Mouse (Mus musculus) cerebellum, adult 2 months (tissue): ENCODE measurements around the gene Pias4. TPM values are rescaled to one million over a fixed set of nuclear protein-coding genes. Genes with fewer than 3 reads are reported as not detected.
A peak's percentile ranks its signal among the peaks of the same experiment; 100 is the strongest.

ENCODE experiments used
- DNase-seq, 2 experiments: peaks; one replicate each; pipeline ENCODE4 v3.0.0; 2021
- H3K27ac ChIP-seq: fragments of 200-500 bp; 2 replicates; pipeline ENCODE4 v1.5.1; 2012; ENCODE audit warnings: low read length, control low read depth, inconsistent platforms; ENCODE audit not compliant: insufficient read depth
- H3K27me3 ChIP-seq: fragments of 200-500 bp; 2 replicates; pipeline ENCODE4 v1.6.1; 2012; ENCODE audit warnings: inconsistent platforms, mild to moderate bottlenecking, low read length, moderate library complexity; ENCODE audit not compliant: control insufficient read depth, insufficient read depth
- H3K4me1 ChIP-seq: fragments of 200-500 bp; 2 replicates; pipeline ENCODE4 v1.6.1; 2011; ENCODE audit warnings: low read length; ENCODE audit not compliant: control insufficient read depth, insufficient read depth
- H3K4me3 ChIP-seq: fragments of 200-500 bp; replicated peaks from 2 replicates; pipeline ENCODE3; 2011; ENCODE audit warnings: mild to moderate bottlenecking, low read depth, low read length, control low read depth; ENCODE audit not compliant: insufficient read depth
- CTCF ChIP-seq: fragments of 200-500 bp; IDR thresholded peaks from 2 replicates; pipeline ENCODE4 v1.5.1; 2011; ENCODE audit warnings: low read depth, mild to moderate bottlenecking, control low read depth, low read length, moderate library complexity, borderline replicate concordance; ENCODE audit not compliant: insufficient read depth
- POLR2A ChIP-seq: fragments of 200-500 bp; IDR thresholded peaks from 2 replicates; pipeline ENCODE4 v1.6.1; 2011; ENCODE audit warnings: low read length, control low read depth, borderline replicate concordance; ENCODE audit not compliant: insufficient read depth
- WGBS: fragments of 180-500 bp; shearing (Covaris S2); methylation state at CpG from one replicate; pipeline ENCODE4 v1.1.7; 2018; 5-methylcytosine and 5-hydroxymethylcytosine counted together
- polyA plus RNA-seq: library from polyadenylated mRNA; depleted of rRNA; stranded (reverse); fragments of >200 nt; gene quantifications from 2 replicates; pipeline ENCODE4 v1.2.3, GENCODE M21; 2012

Gene Pias4
- polyA plus RNA-seq, 1 experiment, result 34.8 TPM

DNA sequence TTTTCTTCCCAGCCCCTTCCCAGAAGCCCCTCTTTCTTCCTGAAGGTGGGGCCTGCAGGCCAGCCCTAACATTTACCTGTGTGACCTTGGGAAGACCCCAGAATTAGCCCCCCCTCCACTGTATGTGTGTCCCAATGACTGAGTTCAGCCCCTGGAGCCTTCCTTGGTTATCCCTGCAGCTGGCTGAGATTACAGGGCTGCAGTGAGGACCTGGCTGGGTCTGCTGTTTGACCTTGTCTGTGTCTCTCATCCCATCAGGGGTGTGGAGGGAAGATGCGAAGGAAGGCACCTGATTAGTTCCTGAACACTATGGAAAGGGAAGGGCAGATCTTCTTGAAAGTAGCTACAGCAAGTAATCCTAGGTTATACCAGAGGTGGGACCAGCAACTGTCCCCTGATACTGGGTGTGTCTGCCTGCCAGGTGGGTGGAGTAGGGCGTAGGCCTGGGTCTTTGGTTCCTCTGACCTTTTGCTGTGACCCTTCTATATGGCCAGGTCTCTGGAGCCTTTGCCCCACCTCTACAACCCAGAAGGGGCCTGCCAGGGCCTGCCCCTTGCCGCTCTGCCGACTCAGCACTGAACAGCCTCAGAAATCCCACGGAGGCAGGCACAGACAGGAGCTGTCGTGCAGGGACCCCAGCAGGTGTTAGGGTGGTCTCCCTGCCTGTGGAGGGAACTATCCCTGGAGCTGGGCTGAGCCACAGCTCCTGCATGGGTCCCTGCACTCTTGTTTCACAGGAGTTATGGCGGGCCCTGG is 26.1 kb downstream of the Pias4 start:
- H3K4me1 ChIP-seq, result peaks cover 51% of the 10 kb centered on the region
- no peak for TF ChIP-seq CTCF
- TF ChIP-seq POLR2A, result no peak
- DNase-seq, result no peak
- peak overlapping the region; percentile 68 for H3K27ac ChIP-seq
- H3K27me3 ChIP-seq, result no peaks in the 10 kb centered on the region
- peak overlapping the region; percentile 17 for H3K4me3 ChIP-seq
- 29% methylated on average over 7 of the region's 7 CpGs for WGBS

DNA sequence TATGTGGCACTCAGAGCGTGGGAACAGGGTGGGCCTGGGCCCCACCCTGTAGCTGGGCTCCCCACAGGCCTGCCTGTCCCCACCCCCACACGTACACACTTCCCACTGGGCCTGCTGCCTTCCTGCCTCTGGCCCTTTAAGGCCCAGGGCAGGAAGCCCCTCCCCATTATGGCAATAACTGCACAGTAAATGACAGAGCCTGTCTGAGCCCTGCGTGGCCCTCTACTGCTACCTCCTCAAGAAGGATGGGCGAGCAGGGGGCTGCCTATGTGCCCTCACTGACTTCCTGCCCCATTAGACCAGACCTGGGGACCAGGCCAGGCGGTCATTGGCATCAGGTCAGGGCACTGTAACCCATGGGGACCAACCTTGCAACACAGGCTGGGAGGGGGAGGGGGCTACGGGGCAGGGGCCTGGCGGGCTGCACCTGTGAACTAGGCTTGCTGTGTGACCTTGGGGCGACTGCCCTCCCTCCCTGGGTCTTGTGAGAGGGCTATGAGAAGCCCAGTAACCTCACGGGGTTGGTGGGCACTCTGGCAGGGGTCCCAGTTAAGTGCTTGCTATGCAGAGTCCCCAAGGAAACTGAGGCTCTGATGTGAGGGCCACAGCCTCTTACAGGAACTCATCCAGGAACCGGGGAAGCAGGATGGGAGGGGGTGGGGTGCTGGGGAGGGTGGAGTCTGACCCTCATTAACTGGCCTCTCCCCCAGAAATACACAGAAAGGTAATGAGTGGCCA is 26.8 kb downstream of the Pias4 start:
- Histone ChIP-seq H3K27ac (peak overlapping the region; percentile 68), H3K4me1 (peaks cover 50% of the 10 kb centered on the region), H3K27me3 (no peaks in the 10 kb centered on the region), H3K4me3 (peak overlapping the region; percentile 80)
- WGBS, result 13% methylated on average over 10 of the region's 10 CpGs
- TF ChIP-seq CTCF, result no peak
- no peak for TF ChIP-seq POLR2A
- DNase-seq, result no peak

DNA sequence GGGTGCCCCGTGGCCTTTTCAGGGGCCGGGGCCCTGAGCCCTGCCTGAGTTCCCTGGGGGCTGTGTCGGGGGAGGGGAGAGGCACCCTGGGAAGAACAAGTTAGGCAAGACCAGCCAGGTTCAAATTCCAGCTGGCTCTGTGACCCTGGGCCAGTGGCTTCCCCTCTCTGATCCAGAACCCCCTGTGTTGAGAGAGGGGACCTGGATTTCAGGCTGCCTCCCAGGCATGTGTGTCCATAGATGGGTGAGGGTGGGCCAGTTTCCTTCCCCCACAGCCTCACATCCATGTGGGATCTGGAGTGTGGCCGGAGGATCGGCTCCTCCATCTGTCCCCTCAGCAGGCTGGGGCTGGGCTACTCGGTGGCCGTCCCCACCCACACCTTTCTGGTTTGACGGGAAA is 27.7 kb downstream of the Pias4 start:
- 2% methylated on average over 8 of the region's 8 CpGs for WGBS
- Histone ChIP-seq H3K27me3 (no peaks in the 10 kb centered on the region), H3K4me3 (peak overlapping the region; percentile 80), H3K4me1 (peaks cover 42% of the 10 kb centered on the region), H3K27ac (peak overlapping the region; percentile 63)
- TF ChIP-seq POLR2A (no peak), CTCF (no peak)
- peak; percentile 73 to 75 for DNase-seq

DNA sequence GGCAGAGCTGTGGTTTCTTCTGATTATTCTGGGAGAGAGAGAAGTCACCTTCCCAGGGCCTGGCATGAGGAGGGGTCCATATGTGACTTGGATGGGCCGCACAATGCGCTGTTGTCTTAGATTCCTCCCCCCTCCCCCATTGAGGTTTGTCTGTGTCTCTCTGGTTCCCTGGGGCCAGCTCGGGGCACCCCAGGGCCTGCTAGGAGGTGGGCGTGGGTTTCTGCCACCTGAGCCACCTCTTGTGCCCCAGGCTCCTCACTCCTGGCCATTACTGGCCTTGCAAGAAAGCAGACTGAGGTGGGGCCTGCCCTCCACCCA is 28.2 kb downstream of the Pias4 start:
- Histone ChIP-seq H3K27ac (peak overlapping the region; percentile 27), H3K4me3 (peak overlapping the region; percentile 80), H3K27me3 (no peaks in the 10 kb centered on the region), H3K4me1 (peaks cover 37% of the 10 kb centered on the region)
- WGBS, result 29% methylated on average over 4 of the region's 4 CpGs
- TF ChIP-seq CTCF, result no peak
- DNase-seq, result no peak

DNA sequence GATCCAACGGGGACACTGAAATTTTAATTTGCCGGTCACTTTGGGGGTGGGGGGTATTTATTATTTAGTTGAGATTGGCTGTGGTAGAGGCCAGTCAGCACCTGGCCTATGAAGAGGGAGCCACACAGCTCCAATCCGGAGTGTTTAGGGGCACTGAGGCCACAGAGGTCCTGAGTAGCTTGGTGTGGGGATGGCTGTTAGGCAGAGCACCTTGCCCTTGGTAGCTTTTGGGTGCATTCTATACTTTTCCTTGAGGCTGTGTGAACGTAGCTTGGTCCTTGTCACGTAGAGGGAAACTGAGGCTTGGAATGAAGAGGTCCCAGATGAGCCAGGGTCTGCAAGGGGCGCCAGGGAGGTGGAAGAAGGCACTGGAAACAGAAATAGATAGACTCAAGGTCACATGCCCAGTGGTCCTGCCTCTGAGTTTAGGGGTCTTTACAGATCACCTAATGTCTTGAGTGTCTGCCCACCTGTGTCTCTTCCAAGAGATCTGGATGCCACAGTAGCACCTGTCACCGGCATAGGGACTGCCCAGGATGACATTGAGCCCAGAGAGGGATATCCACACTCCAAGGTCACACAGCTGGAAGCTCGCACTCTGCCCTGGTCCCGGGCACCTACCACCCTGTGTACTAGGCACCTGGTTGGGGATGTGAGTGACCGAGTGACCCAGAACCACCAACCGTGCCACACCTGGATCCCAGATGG is 28.7 kb downstream of the Pias4 start:
- WGBS, result 18% methylated on average over 11 of the region's 11 CpGs
- Histone ChIP-seq H3K4me1 (peaks cover 33% of the 10 kb centered on the region), H3K27me3 (no peaks in the 10 kb centered on the region), H3K27ac (peak overlapping the region; percentile 27), H3K4me3 (peak overlapping the region; percentile 80)
- DNase-seq, result no peak
- TF ChIP-seq CTCF, result no peak
- TF ChIP-seq POLR2A, result no peak

DNA sequence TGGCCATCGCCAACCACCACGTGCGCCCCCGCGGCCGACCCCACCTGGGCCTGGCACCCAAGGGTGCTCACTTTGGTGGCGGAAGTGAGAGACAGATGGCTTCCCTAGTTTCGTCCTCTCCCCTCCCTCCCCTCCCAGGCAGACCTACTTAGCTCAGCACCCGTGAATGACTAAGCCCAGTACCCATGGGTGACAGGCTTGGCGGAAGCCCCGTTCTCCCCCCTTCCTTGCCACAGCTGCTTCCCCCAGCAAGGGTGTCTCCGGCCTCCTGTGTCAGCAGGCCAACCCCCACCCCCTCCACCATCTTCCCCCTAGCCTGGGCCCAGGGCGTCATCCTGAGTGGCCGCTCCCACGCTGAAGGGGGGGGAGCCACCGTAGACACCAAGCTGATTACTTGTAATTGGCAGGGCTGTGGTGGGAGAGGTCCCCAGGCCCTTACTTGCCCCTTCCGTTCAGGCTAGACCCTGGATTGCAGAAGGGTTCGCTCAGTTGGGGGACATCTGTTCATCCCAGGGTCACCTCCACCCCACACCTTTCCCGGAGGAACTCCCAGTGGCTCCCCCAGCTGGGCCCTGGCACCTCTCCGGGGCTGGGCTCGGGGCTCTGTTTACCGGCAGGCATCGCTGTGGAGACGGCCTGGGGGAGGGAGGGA is 29.5 kb downstream of the Pias4 start:
- Histone ChIP-seq H3K27ac (peak overlapping the region; percentile 78), H3K4me1 (peaks cover 26% of the 10 kb centered on the region), H3K4me3 (peak overlapping the region; percentile 80), H3K27me3 (no peaks in the 10 kb centered on the region)
- DNase-seq, result peak; percentile 64 to 68
- TF ChIP-seq CTCF, result no peak
- TF ChIP-seq POLR2A, result 0 out of 2 replicates have a peak, but pooled peaks have one; percentile 24
- WGBS, result 2% methylated on average over 24 of the region's 24 CpGs
